Mouse (Mus musculus) cerebellum, adult (tissue): Measurements from ENCODE around the gene Cacna1c.
"Not testable (repeated sequence)": the region's sequence is repeated elsewhere in the genome, so short reads cannot be mapped to it uniquely, and the experiment has no call there.

ENCODE experiments used
- ATAC-seq: cut with Nextera tagmentation; 2 replicates; pipeline ENCODE4 v1.9.2; 2017; ENCODE audit warnings: mild to moderate bottlenecking, moderate library complexity, mixed read lengths; ENCODE audit not compliant: insufficient number of reproducible peaks, low FRiP score, low TSS enrichment

Gene Cacna1c

GRCm38 (mm10) chr6:119214190-119214589 is 18.0 kb upstream of the Cacna1c start:
- ATAC-seq, result no peak

DNA sequence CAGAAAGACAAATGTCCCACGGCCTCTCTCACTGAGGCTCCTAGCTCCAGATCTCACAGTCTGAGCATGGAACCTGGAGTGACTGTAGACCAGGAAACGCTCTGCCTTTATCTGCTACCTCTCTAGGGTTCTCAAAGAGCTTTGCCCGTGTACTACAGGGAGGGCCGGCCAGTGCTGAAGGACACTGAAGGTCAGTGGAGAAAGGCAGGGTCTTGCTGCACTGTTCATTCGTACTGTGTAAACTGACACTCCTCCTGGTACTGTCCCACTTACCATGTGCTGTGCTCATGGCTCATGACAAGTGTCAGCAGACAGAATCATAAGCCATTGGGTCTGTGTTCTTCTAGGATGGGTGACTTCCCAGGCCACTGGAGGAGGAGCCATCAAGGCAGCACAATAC is 17.2 kb upstream of the Cacna1c start:
- no peak for ATAC-seq

DNA sequence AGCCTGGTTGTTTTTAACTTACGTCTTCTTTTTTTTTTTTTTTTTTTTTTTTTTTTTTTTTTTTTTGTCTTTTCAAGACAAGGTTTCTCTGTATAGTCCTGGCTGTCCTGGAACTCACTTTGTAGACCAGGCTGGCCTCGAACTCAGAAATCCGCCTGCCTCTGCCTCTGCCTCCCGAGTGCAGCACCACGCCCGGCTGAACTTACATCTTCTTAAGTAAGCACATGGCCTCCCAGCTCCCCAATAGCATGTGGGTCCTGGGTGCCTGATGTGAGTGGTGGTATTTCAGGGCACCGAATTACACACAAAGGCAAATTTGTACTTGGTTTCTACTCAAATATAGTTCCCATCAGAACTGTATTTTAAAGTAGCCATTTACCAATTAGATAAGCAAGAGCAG is 9.8 kb upstream of the Cacna1c start:
- ATAC-seq, result not testable (repeated sequence)

DNA sequence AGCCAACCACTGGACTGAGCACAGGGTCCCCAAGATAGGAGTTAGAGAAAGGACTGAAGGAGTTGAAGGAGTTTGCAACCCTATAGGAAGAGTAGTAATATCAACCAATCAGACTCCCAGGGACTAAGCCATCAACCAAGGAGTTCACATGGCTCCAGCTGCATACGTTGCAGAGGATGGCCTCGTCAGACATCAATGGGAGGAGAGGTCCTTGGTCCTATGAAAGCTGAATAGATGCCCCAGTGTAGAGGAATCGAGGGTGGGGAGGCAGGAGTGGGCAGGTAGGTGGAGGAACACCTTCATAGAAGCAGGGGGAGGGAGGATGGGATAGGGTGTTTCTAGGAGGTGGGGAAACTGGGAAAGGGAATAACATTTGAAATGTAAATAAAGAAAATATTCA is 8.7 kb upstream of the Cacna1c start:
- no peak for ATAC-seq

- no peak for ATAC-seq
These were observed 8.1 kb upstream of the Cacna1c start for GRCm38 (mm10) chr6:119204286-119204685.

DNA sequence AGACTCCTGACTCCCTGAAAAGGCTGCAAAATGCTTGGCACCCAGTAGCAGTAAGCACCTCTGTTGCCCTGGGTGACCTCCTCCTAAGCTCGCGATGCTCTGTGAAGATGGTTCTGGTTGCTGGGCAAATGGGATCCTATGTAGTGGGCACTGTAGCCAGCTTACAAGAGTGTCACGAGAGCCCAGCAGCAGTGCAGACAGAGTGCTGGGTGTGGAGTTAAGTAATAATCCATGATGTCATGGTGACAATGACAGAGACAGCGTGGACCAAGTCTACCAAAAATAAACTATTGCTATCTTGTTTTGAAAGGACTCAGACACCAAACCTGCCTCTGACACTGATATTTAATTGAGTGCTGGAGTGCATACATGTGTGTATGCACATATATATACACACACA is 5.4 kb upstream of the Cacna1c start:
- no peak for ATAC-seq

DNA sequence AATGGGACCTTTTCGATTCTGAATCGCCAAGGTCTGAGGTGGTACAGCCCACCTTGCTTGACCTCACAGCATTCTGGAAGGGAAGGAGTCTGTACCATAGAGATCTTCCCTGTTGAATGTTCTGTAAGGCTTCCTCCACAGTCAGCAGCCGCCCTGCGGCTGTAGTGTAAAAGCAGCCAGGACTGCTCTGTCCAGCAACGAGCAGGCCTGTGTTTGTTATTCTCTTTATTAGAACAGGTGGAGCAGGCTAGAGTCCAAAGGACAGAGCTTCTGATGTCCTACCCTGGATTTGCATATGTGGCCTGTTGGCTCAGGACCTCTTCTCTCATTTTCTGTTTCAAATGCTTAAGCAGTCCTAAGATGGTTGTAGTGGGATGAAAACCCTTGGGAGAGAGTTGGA is 4.1 kb upstream of the Cacna1c start:
- ATAC-seq, result no peak

DNA sequence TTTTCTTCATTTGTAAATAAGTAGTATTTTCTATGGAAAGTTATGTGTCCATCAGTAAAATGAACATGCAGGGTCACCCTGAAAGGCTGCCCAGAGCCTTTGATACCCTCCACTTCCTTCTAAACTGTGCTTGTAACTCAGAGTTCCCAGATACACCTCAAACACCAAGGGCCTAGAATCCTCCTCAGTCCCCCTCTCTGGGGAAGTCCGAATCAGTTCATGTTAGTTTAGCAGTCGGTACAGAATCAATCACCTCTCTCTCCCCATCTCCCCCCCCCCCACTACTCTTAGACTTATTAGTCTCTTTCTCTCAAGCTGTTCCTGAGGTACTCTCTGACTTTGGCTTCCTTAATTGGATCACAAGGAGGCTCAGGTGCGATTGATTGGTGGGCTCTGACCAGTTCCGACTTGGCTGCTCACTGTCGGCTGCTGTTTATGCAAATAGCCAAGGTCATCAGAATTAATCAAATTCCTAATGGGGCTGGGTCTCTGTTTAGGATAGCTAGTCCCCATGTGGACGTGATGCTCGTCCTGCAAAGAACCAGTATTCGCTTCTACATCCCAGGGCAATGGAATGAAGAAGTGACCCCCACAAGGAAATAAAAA is 3.2 kb upstream of the Cacna1c start:
- no peak for ATAC-seq

- no peak for ATAC-seq
These were observed 2.5 kb upstream of the Cacna1c start for GRCm38 (mm10) chr6:119198534-119199273.

DNA sequence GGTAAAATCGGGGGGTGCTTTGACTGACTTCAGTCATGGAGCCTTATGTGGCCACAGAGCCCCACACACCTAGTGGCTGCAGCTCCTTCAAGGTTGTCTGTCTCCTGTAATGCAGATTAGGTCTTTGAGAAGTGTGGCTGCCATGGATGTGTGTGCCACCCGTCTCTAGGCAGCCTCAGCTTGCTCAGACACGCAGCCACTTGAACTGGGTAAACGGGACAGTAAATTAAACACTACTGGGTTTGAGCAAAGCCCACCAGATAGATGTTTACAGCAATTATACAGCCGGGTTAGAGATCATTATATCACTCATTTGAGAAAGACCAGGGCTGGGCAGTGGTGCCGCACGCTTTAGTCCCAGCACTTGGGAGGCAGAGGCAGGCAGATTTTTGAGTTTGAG is 1.6 kb downstream of the Cacna1c start:
- no peak for ATAC-seq

GRCm38 (mm10) chr6:119194161-119194560 is 2.1 kb downstream of the Cacna1c start:
- ATAC-seq, result no peak

GRCm38 (mm10) chr6:119193571-119194154 is 2.6 kb downstream of the Cacna1c start:
- ATAC-seq, result no peak

DNA sequence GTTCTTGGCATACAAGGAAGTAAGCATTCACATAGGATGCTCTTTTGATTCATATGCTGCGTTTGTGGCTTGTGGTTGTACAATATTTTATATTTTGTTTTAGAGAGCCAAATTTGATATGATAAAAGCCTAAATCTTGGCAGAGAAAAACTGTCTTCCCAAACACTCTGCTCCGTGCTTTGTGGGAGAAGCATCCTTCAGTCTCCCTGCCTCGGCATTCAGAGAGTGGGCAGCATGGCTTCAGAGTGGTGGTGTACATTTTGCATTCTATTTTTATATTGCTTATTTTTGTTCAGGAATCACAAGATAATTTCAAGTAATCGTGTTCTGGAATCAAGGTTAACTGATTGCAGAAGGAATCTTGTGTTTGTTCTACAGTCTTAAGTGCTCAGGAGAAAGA is 4.7 kb downstream of the Cacna1c start:
- no peak for ATAC-seq

- ATAC-seq, result no peak
These were observed 8.6 kb downstream of the Cacna1c start for GRCm38 (mm10) chr6:119187631-119188030.

DNA sequence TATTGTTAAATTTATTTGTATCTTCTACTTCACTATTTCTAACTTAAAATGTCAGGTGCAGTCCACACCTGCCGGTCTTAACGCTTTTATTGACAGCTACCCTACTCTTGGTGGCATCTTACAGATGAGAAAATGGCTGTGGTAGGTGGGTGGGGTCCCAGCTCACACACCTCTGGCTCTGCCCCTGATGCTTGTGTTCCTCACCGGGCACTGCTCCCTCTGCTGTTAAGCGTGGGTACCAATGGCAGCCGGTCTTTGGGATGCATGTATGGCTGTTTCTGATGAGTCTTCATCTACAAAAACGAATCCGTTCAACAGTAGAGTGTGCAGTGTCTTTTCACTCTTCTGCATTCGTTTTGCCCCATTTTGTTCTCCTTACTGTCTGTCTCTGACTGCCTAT is 9.6 kb downstream of the Cacna1c start:
- ATAC-seq, result no peak

DNA sequence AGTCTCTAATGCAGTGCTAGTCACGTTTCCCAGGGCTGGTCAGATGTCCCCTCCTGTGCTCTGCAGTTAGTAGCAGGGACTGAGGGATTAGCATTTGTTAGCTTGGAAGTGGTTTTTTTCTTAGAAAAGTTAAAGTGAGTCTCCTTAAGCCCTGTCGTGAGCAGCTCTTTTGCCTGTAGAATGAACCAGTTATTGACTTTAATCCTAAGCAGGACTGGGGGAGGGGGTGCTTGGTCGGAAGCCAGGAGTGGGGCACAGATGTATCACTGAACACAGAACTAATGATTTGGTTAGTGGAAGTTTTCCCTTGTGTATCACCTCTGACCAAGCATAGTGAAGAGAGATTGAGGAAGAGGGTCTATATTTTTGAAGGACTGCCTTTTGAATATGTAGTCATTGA is 12.4 kb downstream of the Cacna1c start:
- no peak for ATAC-seq

- ATAC-seq, result no peak
These were observed 14.0 kb downstream of the Cacna1c start for GRCm38 (mm10) chr6:119182211-119182610.

DNA sequence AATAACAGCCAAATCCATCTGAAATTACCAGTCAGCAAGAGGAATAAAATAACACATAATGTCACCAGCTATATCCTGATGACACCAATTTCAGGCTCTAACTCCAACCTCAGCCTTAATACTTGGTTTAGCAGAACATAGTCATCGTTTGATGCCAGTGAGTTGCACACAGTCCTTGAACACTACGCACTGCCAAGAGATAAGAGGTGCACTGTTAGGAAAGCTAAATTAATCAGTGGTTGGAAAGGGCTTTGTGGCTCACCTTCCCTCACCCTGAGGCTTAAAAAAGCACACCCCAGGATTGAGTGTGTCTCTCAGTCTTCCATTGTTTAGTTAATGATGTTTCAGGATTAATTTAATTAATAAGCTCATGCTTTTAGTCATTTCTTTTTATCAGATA is 16.0 kb downstream of the Cacna1c start:
- no peak for ATAC-seq

GRCm38 (mm10) chr6:119177101-119177500 is 19.1 kb downstream of the Cacna1c start:
- ATAC-seq, result no peak

DNA sequence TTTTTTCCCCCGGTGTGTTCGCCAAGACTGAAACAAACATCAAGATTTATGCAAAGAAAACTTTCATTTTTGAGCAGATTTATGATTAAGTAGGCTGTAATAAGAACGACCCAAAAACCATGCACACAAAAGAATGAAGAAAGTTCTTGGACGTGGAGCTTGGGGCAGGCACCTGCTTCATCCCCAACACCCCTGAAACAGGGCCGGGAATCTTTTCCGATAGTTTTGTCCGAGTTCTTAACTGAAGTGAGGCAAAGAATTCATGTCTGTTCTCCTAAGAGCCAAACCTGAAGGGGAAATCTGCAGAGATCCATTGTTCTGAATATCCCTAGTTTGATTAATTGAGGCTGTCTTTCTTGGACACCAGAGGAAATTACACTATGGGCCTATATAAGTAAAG is 20.1 kb downstream of the Cacna1c start:
- ATAC-seq, result no peak

GRCm38 (mm10) chr6:119175078-119175853 is 21.0 kb downstream of the Cacna1c start, which contains the start of gene Dcp1b:
Dcp1b (plus strand) TSS chr6:119175253.
- ATAC-seq, result peak; percentile 94
